Mouse (Mus musculus) right cerebral cortex, postnatal 25 days (tissue): ENCODE results near the gene Otulin.

Experiments
- DNase-seq: peaks from one replicate; pipeline ENCODE4 v3.0.0; 2022

The Otulin gene

GRCm38 (mm10) chr15:27498078-27498477 lies 132.4 kb downstream of the Otulin start:
- no peak for DNase-seq

GRCm38 (mm10) chr15:27497300-27497997 lies 133.0 kb downstream of the Otulin start:
- no peak for DNase-seq

- no peak for DNase-seq
These were observed 133.7 kb downstream of the Otulin start for GRCm38 (mm10) chr15:27496596-27497299.

- no peak for DNase-seq
These were observed 134.5 kb downstream of the Otulin start for GRCm38 (mm10) chr15:27495981-27496401.

- no peak for DNase-seq
These were observed 137.0 kb downstream of the Otulin start for GRCm38 (mm10) chr15:27493516-27493915.

- no peak for DNase-seq
These were observed 137.8 kb downstream of the Otulin start for GRCm38 (mm10) chr15:27492734-27493133.
